In the genomic region with DNA sequence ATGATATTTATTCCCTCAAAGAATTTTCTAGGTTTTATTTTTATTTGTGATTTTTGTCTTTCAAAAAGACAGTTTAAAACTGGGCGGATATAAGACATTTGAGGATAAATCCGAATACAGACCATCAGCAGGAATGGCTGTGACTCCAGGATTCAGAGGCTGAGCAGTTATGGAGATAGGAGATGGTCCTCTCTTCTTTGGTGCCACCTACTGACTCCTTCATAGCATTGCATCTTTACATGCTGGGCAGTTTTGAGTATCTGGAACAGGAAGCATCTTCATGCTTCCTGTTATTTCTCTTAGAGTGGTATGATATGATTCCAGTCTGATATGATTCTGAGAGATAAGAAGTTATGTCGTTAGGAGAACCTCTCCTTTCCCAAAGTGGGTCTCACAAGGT, we compare ENCODE assay signal across 9 mouse cellular contexts.
DNase-seq lines count a peak whose midpoint lies in the region; ATAC-seq and TF ChIP-seq lines count a peak whose summit lies in the region.
"Had no signal": no experiment of that assay in that cellular context is flagged by ENCODE, and none has a peak within 500 bp of the region (broad histone marks: within the 10 kb centered on the region; RNA-seq: fewer than 3 reads in every experiment).

No protein-coding gene starts in this region.

- peak; percentile 79 for ATAC-seq in hindbrain, embryonic 16.5 days

- in situ Hi-C loops in ES-E14 (cut with MboI; ENCODE audit: low sequenced_read_pairs in 2 of 2, unreplicated experiment in 2 of 2) = no loop called here

- no peak overlapping the region for H3K9ac ChIP-seq in ES-E14 (ENCODE audit: insufficient read depth, low read depth, low read length, poor library complexity, severe bottlenecking)
- no peak overlapping the region for H3K9ac ChIP-seq in hindbrain, embryonic 16.5 days (ENCODE audit: low read depth, low read length)
- H3K9ac ChIP-seq: limb, embryonic 13.5 days had no signal

- WGBS in kidney, adult 2 months = 8% methylated on average over 3 of the region's 3 CpGs
- WGBS in hindbrain, embryonic 16.5 days = 8% methylated on average over 3 of the region's 3 CpGs

- no peak for TF ChIP-seq POLR2A in kidney, adult 2 months (IDR thresholded peaks at IDR 0.05; ENCODE audit: low read depth, low read length)

- no peak overlapping the region for H3K4me3 ChIP-seq in kidney, adult 2 months (ENCODE audit: insufficient read depth, low read depth, low read length)
- no peak overlapping the region for H3K4me3 ChIP-seq in ES-E14 (ENCODE audit: insufficient read depth in 1 of 2, low read depth in 1 of 2, low read length in 2 of 2, poor library complexity in 1 of 2, severe bottlenecking in 1 of 2)
- H3K4me3 ChIP-seq in hindbrain, embryonic 16.5 days (ENCODE audit: low read length) = no peak overlapping the region
- H3K4me3 ChIP-seq: limb, embryonic 13.5 days had no signal

- H3K27ac ChIP-seq in kidney, adult 2 months (ENCODE audit: insufficient read depth, low read depth, low read length) = no peak overlapping the region
- H3K27ac ChIP-seq in ES-E14 (ENCODE audit: insufficient read depth, low read depth, low read length, poor library complexity, severe bottlenecking) = no peak overlapping the region
- no peak overlapping the region for H3K27ac ChIP-seq in hindbrain, embryonic 16.5 days (ENCODE audit: low read depth, low read length)
- H3K27ac ChIP-seq: limb, embryonic 13.5 days had no signal

- no peak overlapping the region for H3K4me2 ChIP-seq in hindbrain, embryonic 16.5 days (ENCODE audit: low read length)
- H3K4me2 ChIP-seq: limb, embryonic 13.5 days had no signal

- H3K4me1 ChIP-seq in kidney, adult 2 months (ENCODE audit: control insufficient read depth, insufficient read depth, low read length) = no peaks in the 10 kb centered on the region
- no peaks in the 10 kb centered on the region for H3K4me1 ChIP-seq in ES-E14 (ENCODE audit: control insufficient read depth in 2 of 2, insufficient read depth in 2 of 2, low read length in 2 of 2, poor library complexity in 1 of 2)
- H3K4me1 ChIP-seq in hindbrain, embryonic 16.5 days (ENCODE audit: control insufficient read depth, insufficient read depth, low read depth, low read length) = no peaks in the 10 kb centered on the region
- H3K4me1 ChIP-seq: limb, embryonic 13.5 days had no signal

- no peaks in the 10 kb centered on the region for H3K9me3 ChIP-seq in ES-E14 (ENCODE audit: control insufficient read depth, insufficient read depth, low read depth, low read length)
- no peaks in the 10 kb centered on the region for H3K9me3 ChIP-seq in hindbrain, embryonic 16.5 days (ENCODE audit: control insufficient read depth, low read length)
- H3K9me3 ChIP-seq: limb, embryonic 13.5 days had no signal

- H3K36me3 ChIP-seq in kidney, adult 2 months (ENCODE audit: control insufficient read depth, insufficient read depth, low read length) = no peaks in the 10 kb centered on the region
- H3K36me3 ChIP-seq in ES-E14 (ENCODE audit: control insufficient read depth, insufficient read depth, low read length, poor library complexity, severe bottlenecking) = no peaks in the 10 kb centered on the region
- H3K36me3 ChIP-seq in hindbrain, embryonic 16.5 days (ENCODE audit: control insufficient read depth, insufficient read depth, low read length) = peaks cover 10% of the 10 kb centered on the region
- H3K36me3 ChIP-seq: limb, embryonic 13.5 days had no signal

- DNase-seq in kidney, adult 2 months = peak; percentile 44
- no peak for DNase-seq in kidney, adult 18-20 months
- peak; percentile 31 for DNase-seq in ES-E14 (ENCODE audit: low read depth, low spot score)
- DNase-seq in cerebellum, postnatal 10 days = peak; percentile 56 to 71
- peak; percentile 50 for DNase-seq in lung, postnatal 36 days
- DNase-seq in testis, postnatal 10 days (ENCODE audit: low spot score) = no peak
- DNase-seq in testis, postnatal 14 days (ENCODE audit: low spot score) = no peak

- TF ChIP-seq CTCF in kidney, adult 2 months (conservative IDR thresholded peaks at IDR 0.05; ENCODE audit: insufficient read depth, insufficient read length, low read depth, low read length) = peak; percentile 62

- no peaks in the 10 kb centered on the region; the same call in 1 of the 2 replicates for H3K27me3 ChIP-seq in kidney, adult 2 months (replicated peaks; ENCODE audit: control insufficient read depth, insufficient read depth, low read length)
- H3K27me3 ChIP-seq in hindbrain, embryonic 16.5 days (replicated peaks; ENCODE audit: control insufficient read depth, insufficient read depth, low read length) = no peaks in the 10 kb centered on the region
- H3K27me3 ChIP-seq: limb, embryonic 13.5 days had no signal

TF ChIP-seq in ES-E14, 5 proteins besides CTCF, POLR2A, EP300 and RAD21:
- TF ChIP-seq ZNF384 (IDR thresholded peaks at IDR 0.05; ENCODE audit: low read depth, low read length) (no peak), ZC3H11A (IDR thresholded peaks at IDR 0.05; ENCODE audit: borderline replicate concordance, low read depth, low read length) (peak; percentile 63; the same call in 1 of the 2 replicates), HCFC1 (IDR thresholded peaks at IDR 0.05; ENCODE audit: borderline replicate concordance, insufficient read depth, low read length) (no peak), MAFK (IDR thresholded peaks at IDR 0.05; ENCODE audit: insufficient read depth, low read depth, low read length) (no peak), CHD2 (IDR thresholded peaks at IDR 0.05; ENCODE audit: low read depth, low read length) (no peak)
TF ChIP-seq in ES-E14: peak in this region for 1.

Comparison
In these comparisons a context has a peak if more than half of its experiments do, and no peak if none do; other contexts are left out.
1. DNase-seq: peak in kidney, adult 2 months (single experiment), ES-E14 (single experiment), cerebellum, postnatal 10 days (2 of 2) and lung, postnatal 36 days (single experiment); none in kidney, adult 18-20 months (single experiment), testis, postnatal 10 days (single experiment) and testis, postnatal 14 days (single experiment).